Mouse (Mus musculus): ENCODE measurements at regions not wholly inside any gene's neighbourhood (a gene's known extent, or its start where the extent isn't known, plus 50 kb on each side); places are given as distances from the start of the nearest gene placed in this dataset.

DNA sequence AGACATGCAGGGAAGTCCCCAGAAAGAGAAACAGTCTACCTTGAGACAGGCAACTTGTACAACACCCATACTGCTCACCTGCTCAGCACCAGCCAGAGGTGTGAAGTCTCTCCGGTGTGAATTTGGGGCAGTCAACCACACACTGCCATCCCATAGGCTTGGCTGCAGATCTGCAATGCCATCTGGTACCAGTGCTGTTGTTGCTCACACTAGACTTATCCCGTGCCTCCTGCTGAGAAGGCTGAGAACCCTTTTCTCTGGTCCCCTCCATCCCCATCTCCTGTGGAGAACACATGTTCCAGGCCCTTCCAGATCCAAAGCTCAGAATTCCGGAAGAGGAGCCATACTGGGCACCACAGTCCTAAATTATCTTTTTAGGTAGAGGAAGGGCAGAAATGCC lies 71.3 kb downstream of the Ets2 start:
- no peak for TF ChIP-seq CTCF (IDR thresholded peaks at IDR 0.05; ENCODE audit: low read depth, low read length)
- TF ChIP-seq GATA1 (IDR thresholded peaks at IDR 0.05; ENCODE audit: borderline replicate concordance, low read length): no peak
- TF ChIP-seq POLR2AphosphoS5 (IDR thresholded peaks at IDR 0.05; ENCODE audit: insufficient replicate concordance, low read depth, low read length): no peak
- no peak for TF ChIP-seq TAL1 (conservative IDR thresholded peaks at IDR 0.05; ENCODE audit: low read depth, low read length)

All from G1E (cell line).